Mouse (Mus musculus): ENCODE results near the gene Terf2ip. TPM values are rescaled to one million over a fixed set of nuclear protein-coding genes. Genes with fewer than 3 reads are reported as not detected.

The Terf2ip gene
- 28.4 and 32.4 TPM in 2 replicates for polyA plus RNA-seq (2015; fragmentation: Nextera tagmentation; extraction: Ambion mirVana)

GRCm38 (mm10) chr8:112010997-112011815, at the start of gene Terf2ip, which contains the start of gene Kars:
Gene Terf2ip (plus strand): TSS chr8:112011398.
Gene Kars (minus strand): TSS chr8:112011323.
- Histone ChIP-seq H3K27ac (peak within 1 kb of the TSS; percentile 86), H3K9ac (peak within 1 kb of the TSS; percentile 93), H3K4me1 (peaks cover 26% of the 10 kb centered on the region), H3K9me3 (no peaks in the 10 kb centered on the region), H3K4me3 (peak within 1 kb of the TSS; percentile 98), H3K27me3 (no peaks in the 10 kb centered on the region), H3K4me2 (peak within 1 kb of the TSS; percentile 88), H3K36me3 (peaks cover 13% of the 10 kb centered on the region)
- under 1% methylated on average over 61 of the region's 61 CpGs for WGBS
- ATAC-seq (ENCODE audit: insufficient number of reproducible peaks, insufficient read depth, low FRiP score, low TSS enrichment, low read depth): peak; percentile 88

DNA sequence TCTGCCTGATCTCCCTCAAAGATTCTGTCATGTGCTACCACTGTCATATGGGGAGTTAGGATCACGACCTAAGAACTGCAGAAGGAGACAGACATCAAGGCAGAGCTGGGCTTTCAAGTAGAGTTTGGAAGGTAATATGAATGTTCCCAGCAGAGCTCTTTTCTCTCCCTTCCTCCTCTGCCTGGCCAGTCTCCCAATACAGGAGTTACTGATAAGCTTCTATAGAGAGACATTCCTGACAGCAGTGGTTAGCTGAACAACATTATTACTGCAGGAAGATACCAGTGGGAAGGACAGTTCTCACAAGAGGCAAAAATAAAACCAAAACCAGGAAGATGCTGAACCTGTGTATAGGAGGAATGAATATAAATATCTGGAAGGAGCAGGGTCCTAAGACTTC, 48.6 kb upstream of the Terf2ip start:
- Histone ChIP-seq H3K27ac (no peak overlapping the region), H3K9ac (no peak overlapping the region), H3K36me3 (peaks cover 24% of the 10 kb centered on the region), H3K4me3 (no peak overlapping the region), H3K27me3 (no peaks in the 10 kb centered on the region), H3K4me2 (no peak overlapping the region), H3K9me3 (no peaks in the 10 kb centered on the region), H3K4me1 (peaks cover 10% of the 10 kb centered on the region)
- 68% methylated on average over 1 of the region's 1 CpGs for WGBS
- ATAC-seq (ENCODE audit: insufficient number of reproducible peaks, insufficient read depth, low FRiP score, low TSS enrichment, low read depth): no peak

- H3K4me2 ChIP-seq: no peak overlapping the region
- no peak overlapping the region for H3K9ac ChIP-seq
- WGBS: 76% methylated on average over 10 of the region's 10 CpGs
- H3K27me3 ChIP-seq: no peaks in the 10 kb centered on the region
- no peaks in the 10 kb centered on the region for H3K9me3 ChIP-seq
- no peak overlapping the region for H3K4me3 ChIP-seq
- peaks cover 29% of the 10 kb centered on the region for H3K36me3 ChIP-seq
- ATAC-seq (ENCODE audit: insufficient number of reproducible peaks, insufficient read depth, low FRiP score, low TSS enrichment, low read depth): no peak
- peaks cover 10% of the 10 kb centered on the region for H3K4me1 ChIP-seq
- H3K27ac ChIP-seq: no peak overlapping the region
Measured at GRCm38 (mm10) chr8:111963091-111963490, 48.1 kb upstream of the Terf2ip start.

DNA sequence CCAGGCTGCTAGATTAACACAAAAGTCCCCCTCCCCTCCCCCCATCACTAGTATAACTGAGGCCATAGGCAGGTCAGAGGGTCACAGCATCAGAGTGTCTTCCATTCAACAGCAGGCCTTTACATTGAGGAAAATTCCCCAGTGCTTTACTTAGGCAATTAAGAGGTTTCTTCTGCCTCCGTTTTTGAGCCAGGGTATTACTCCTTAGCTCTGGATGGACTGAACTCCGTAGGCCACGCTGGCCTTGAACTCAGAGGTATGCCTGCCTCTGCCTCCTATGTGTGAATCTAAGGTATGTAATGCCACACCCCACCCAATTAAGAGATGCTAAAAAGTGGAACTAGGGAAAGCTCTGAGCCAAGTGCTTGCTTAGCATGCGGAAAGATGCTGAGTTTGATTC, 47.7 kb upstream of the Terf2ip start:
- no peak overlapping the region for H3K4me3 ChIP-seq
- H3K4me2 ChIP-seq: no peak overlapping the region
- no peak for ATAC-seq (ENCODE audit: insufficient number of reproducible peaks, insufficient read depth, low FRiP score, low TSS enrichment, low read depth)
- no peaks in the 10 kb centered on the region for H3K27me3 ChIP-seq
- H3K9ac ChIP-seq: no peak overlapping the region
- no peaks in the 10 kb centered on the region for H3K9me3 ChIP-seq
- H3K27ac ChIP-seq: no peak overlapping the region
- H3K36me3 ChIP-seq: peaks cover 30% of the 10 kb centered on the region
- WGBS: 83% methylated on average over 4 of the region's 4 CpGs
- H3K4me1 ChIP-seq: peaks cover 10% of the 10 kb centered on the region

GRCm38 (mm10) chr8:111964351-111964750, 46.8 kb upstream of the Terf2ip start:
- Histone ChIP-seq H3K4me2 (no peak overlapping the region), H3K27me3 (no peaks in the 10 kb centered on the region), H3K27ac (peak overlapping the region; percentile 48), H3K9me3 (no peaks in the 10 kb centered on the region), H3K9ac (no peak overlapping the region), H3K4me3 (no peak overlapping the region), H3K4me1 (peaks cover 10% of the 10 kb centered on the region), H3K36me3 (peaks cover 24% of the 10 kb centered on the region)
- WGBS: 41% methylated on average over 5 of the region's 5 CpGs
- ATAC-seq (ENCODE audit: insufficient number of reproducible peaks, insufficient read depth, low FRiP score, low TSS enrichment, low read depth): no peak

DNA sequence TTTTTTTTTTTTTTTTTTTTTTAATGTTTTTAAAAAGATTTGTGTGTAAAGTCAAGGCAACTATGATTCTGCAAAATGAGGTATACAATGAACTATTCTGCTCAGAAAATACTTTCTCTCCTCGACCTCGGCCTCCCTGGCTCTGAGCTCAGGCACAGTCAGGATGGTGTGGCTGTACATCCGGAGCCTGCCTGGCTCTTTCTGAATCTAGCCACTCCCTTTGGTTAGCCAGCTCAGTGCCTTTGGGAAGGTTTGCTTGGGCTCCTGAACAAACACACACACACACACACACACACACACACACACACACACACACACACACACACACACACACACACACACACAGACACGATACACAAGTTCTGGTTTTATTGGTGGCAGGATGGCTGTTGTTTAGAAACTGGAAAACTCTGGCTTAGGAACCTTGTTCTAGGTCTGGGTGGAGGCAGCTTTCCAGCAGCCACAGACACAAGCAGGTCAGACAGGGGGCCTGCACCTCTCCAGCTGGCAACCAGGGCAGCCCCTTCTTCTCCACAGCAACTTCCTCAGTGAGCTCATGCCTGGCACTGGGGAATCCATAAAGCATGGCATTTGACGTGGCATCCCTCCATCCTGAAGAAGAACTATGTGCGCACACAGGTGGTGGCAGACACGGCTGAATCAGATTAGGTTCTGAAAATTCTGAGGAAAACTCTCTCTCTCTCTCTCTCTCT, 46.2 kb upstream of the Terf2ip start:
- ATAC-seq (ENCODE audit: insufficient number of reproducible peaks, insufficient read depth, low FRiP score, low TSS enrichment, low read depth): no peak
- peak overlapping the region; percentile 48; the same call in 1 of the 2 replicates for H3K27ac ChIP-seq
- WGBS: 72% methylated on average over 7 of the region's 7 CpGs

GRCm38 (mm10) chr8:111967246-111967870, 43.8 kb upstream of the Terf2ip start:
- peaks cover 40% of the 10 kb centered on the region for H3K36me3 ChIP-seq
- ATAC-seq (ENCODE audit: insufficient number of reproducible peaks, insufficient read depth, low FRiP score, low TSS enrichment, low read depth): no peak
- WGBS: 86% methylated on average over 5 of the region's 5 CpGs

More for the DNA sequence above, 46.2 kb upstream of the Terf2ip start:
- Histone ChIP-seq H3K4me3 (no peak overlapping the region), H3K27me3 (no peaks in the 10 kb centered on the region), H3K9ac (no peak overlapping the region), H3K4me1 (peaks cover 10% of the 10 kb centered on the region), H3K9me3 (no peaks in the 10 kb centered on the region), H3K4me2 (no peak overlapping the region), H3K36me3 (peaks cover 20% of the 10 kb centered on the region)

GRCm38 (mm10) chr8:111968541-111968940, 42.7 kb upstream of the Terf2ip start:
- Histone ChIP-seq H3K4me2 (no peak overlapping the region), H3K9me3 (no peaks in the 10 kb centered on the region), H3K27me3 (no peaks in the 10 kb centered on the region), H3K36me3 (peaks cover 49% of the 10 kb centered on the region), H3K4me1 (peaks cover 7% of the 10 kb centered on the region), H3K4me3 (no peak overlapping the region), H3K27ac (no peak overlapping the region), H3K9ac (no peak overlapping the region)
- ATAC-seq (ENCODE audit: insufficient number of reproducible peaks, insufficient read depth, low FRiP score, low TSS enrichment, low read depth): no peak
- WGBS: 82% methylated on average over 10 of the region's 10 CpGs

More at GRCm38 (mm10) chr8:111967246-111967870, 43.8 kb upstream of the Terf2ip start:
- no peak overlapping the region for H3K4me3 ChIP-seq
- peaks cover 7% of the 10 kb centered on the region for H3K4me1 ChIP-seq
- H3K9me3 ChIP-seq: no peaks in the 10 kb centered on the region
- no peak overlapping the region for H3K4me2 ChIP-seq
- H3K9ac ChIP-seq: no peak overlapping the region
- no peak overlapping the region for H3K27ac ChIP-seq
- H3K27me3 ChIP-seq: no peaks in the 10 kb centered on the region

GRCm38 (mm10) chr8:111968991-111969390, 42.2 kb upstream of the Terf2ip start:
- no peak for ATAC-seq (ENCODE audit: insufficient number of reproducible peaks, insufficient read depth, low FRiP score, low TSS enrichment, low read depth)
- H3K9ac ChIP-seq: no peak overlapping the region
- H3K36me3 ChIP-seq: peaks cover 54% of the 10 kb centered on the region
- no peak overlapping the region for H3K27ac ChIP-seq
- peaks cover 7% of the 10 kb centered on the region for H3K4me1 ChIP-seq
- H3K4me3 ChIP-seq: no peak overlapping the region
- H3K4me2 ChIP-seq: no peak overlapping the region
- 37% methylated on average over 5 of the region's 5 CpGs for WGBS
- 0 out of 2 replicates have a peak, but pooled peaks cover under 1% of the 10 kb centered on the region for H3K9me3 ChIP-seq
- no peaks in the 10 kb centered on the region for H3K27me3 ChIP-seq

- no peaks in the 10 kb centered on the region for H3K4me1 ChIP-seq
- no peak for ATAC-seq (ENCODE audit: insufficient number of reproducible peaks, insufficient read depth, low FRiP score, low TSS enrichment, low read depth)
- no peak overlapping the region for H3K4me2 ChIP-seq
- no peaks in the 10 kb centered on the region for H3K27me3 ChIP-seq
- 96% methylated on average over 12 of the region's 12 CpGs for WGBS
- H3K4me3 ChIP-seq: no peak overlapping the region
- peaks cover 78% of the 10 kb centered on the region for H3K36me3 ChIP-seq
- no peak overlapping the region for H3K9ac ChIP-seq
- H3K27ac ChIP-seq: no peak overlapping the region
- 0 out of 2 replicates have a peak, but pooled peaks cover 3% of the 10 kb centered on the region for H3K9me3 ChIP-seq
Measured at GRCm38 (mm10) chr8:111974138-111974537, 37.1 kb upstream of the Terf2ip start.

GRCm38 (mm10) chr8:111975706-111976105, 35.5 kb upstream of the Terf2ip start:
- H3K9me3 ChIP-seq: 0 out of 2 replicates have a peak, but pooled peaks cover 3% of the 10 kb centered on the region
- H3K27ac ChIP-seq: no peak overlapping the region
- H3K4me2 ChIP-seq: no peak overlapping the region
- H3K27me3 ChIP-seq: no peaks in the 10 kb centered on the region
- WGBS: 95% methylated on average over 2 of the region's 2 CpGs
- H3K4me1 ChIP-seq: no peaks in the 10 kb centered on the region
- peaks cover 73% of the 10 kb centered on the region for H3K36me3 ChIP-seq
- ATAC-seq (ENCODE audit: insufficient number of reproducible peaks, insufficient read depth, low FRiP score, low TSS enrichment, low read depth): no peak
- H3K4me3 ChIP-seq: no peak overlapping the region
- H3K9ac ChIP-seq: no peak overlapping the region
